Mouse (Mus musculus) MN1 (cell line): ENCODE measurements at regions not wholly inside any gene's neighbourhood (a gene's known extent, or its start where the extent isn't known, plus 50 kb on each side); places are given as distances from the start of the nearest gene placed in this dataset.

ENCODE experiments used
- DNase-seq: peaks from one replicate; pipeline ENCODE4 v3.0.0-alpha.2; 2016; ENCODE audit warnings: low spot score

DNA sequence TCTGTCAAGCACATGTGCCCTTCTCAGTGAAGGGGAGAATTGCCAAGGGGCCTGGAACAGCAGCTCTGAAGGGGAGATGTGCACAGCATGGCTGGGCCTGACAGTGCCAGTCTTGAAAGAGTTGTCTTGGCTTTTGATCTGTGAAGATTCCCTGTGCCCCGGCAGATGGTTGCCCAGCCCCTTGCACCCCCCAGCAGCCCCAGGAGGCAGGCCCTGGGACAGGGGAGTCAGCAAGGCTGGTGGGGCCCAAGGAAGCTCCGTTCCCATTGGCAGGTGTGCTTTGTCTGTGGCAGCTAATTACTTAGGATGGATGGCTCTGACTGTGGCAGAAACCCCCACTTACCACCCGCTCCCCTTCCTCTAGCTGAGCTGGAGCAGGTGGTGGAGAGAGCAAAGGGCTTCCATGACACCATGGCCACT lies 58.6 kb downstream of the Tspan17 start:
- DNase-seq, result no peak

DNA sequence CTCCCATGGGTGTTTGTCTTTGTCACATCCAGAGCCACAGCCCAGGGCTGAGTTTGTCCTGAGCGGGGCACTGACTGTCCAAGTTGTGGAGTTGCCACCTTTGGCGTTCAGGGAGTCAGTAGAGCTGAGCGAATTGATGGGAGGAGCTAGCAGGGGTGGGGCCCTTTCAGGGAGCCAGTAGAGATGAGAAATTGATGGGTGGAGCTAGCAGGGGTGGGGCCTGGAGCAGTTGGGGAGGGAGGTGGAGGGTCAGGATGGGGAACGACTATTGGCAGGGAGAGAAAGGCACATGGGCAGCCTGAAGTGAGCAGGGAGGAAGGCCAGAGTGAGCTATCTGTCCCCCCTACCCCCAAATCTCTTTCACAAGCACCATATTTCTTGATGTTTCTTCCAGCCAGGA lies 62.0 kb downstream of the Tspan17 start:
- DNase-seq, result no peak

GRCm38 (mm10) chr13:54855333-54856238 lies 66.4 kb downstream of the Tspan17 start:
- peak; percentile 40 for DNase-seq

- no peak for DNase-seq
Observed at GRCm38 (mm10) chr13:54862931-54863330, 73.8 kb downstream of the Tspan17 start.

DNA sequence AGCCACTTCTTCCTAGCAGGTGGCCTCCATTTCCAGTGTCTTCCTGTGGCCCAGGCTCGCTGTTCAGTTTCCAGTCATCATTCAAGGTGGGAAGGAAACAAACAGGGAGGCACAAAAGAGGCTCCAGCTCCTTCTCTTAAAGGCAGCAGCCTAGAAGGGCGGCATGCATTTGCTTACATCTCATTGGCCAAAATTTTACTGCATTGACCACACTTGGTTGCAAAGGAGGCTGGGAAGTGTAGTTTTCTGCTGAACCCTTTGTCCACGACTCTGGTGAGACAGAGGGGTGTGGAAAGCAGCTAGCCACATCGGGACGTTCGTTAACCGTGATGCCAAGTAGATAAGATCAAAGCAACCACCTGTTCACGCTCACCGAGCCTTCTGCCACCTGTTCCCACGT lies 74.9 kb downstream of the Tspan17 start:
- no peak for DNase-seq

- no peak for DNase-seq
Observed at GRCm38 (mm10) chr13:54872004-54872403, 77.2 kb upstream of the Unc5a start.

DNA sequence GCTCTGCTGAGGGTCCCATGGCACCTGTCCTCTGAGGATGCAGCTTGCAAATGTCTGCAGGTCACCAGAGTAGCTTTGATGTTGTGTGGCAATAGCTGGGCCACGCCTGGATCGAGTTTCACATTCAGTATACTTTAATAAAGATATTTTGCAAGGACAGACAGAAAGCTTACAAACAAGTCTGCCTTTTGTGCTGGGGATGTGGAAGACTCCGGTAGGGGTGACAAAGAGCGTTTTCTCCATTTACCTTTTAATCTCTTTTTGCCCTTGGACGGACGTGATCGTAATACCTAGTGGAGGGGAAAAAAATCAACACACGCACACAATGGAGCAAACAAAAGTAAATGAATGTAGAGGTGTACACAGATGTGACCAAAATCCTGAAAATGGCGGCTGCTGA lies 75.3 kb upstream of the Unc5a start:
- no peak for DNase-seq

- DNase-seq, result no peak
Observed at GRCm38 (mm10) chr13:54874291-54875200, 74.7 kb upstream of the Unc5a start.

- no peak for DNase-seq
Observed at GRCm38 (mm10) chr13:54876556-54876955, 72.7 kb upstream of the Unc5a start.

GRCm38 (mm10) chr13:54877656-54878055 lies 71.6 kb upstream of the Unc5a start:
- no peak for DNase-seq

DNA sequence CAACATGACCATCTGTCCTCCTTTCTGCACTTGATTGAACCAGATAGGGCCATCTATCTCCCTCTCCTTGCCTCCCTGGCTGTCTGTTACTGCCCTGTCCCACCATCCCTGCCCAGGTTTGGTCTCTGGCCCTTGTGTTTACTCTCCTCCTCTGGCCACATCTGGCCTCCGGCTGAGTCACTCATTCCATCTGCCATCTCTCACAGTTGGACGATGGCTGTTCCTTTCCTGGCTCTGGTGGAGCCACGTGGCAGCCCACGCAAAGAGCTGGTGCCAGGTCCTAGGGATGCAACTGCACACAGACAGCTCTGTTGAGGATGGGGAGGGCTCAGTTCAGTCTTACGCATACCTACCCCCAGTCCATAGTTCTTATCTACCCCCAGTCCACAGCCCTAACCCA lies 69.9 kb upstream of the Unc5a start:
- peak; percentile 80 for DNase-seq

DNA sequence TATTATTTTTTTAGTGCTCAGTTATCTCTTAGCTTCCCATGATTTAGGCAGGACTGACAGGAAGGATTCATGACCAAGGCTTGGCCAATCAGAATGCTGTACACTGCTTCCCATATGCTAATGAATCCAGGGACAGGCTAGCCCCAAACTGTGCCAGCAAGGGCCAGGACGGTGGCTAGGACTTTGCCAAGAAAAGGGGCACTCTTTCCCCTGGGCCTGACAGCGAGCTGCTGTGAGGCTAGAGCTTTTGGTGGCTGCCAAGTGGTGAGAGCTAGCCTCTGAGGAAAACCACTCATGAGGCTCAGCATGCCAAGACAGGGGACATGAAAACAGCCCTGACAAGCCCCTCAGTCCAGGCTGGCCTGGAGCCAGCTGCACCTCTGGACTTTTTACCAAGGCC lies 69.0 kb upstream of the Unc5a start:
- no peak for DNase-seq

DNA sequence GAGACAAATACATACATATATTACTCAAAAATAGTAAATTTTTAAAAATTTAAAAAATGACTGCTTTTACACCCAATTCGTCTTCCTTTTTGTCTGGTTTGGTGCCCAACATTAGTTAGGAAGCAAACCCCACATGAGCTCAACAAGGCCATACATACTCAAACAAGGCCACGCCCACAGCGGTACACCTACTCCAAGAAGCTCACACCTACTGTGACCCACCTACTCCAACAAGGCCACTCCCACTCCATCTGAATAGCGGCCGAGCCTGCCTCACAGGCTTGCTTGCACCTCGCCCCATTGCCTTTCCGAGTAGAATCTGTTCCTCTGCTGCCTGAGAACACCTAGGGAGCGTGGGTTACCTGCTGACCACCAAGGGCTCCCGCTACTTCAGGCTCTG lies 66.4 kb upstream of the Unc5a start:
- DNase-seq, result no peak

- DNase-seq, result no peak
Observed at GRCm38 (mm10) chr13:54883748-54884708, 65.2 kb upstream of the Unc5a start.

- peak; percentile 47 for DNase-seq
Observed at GRCm38 (mm10) chr13:54884709-54885460, 64.3 kb upstream of the Unc5a start.

DNA sequence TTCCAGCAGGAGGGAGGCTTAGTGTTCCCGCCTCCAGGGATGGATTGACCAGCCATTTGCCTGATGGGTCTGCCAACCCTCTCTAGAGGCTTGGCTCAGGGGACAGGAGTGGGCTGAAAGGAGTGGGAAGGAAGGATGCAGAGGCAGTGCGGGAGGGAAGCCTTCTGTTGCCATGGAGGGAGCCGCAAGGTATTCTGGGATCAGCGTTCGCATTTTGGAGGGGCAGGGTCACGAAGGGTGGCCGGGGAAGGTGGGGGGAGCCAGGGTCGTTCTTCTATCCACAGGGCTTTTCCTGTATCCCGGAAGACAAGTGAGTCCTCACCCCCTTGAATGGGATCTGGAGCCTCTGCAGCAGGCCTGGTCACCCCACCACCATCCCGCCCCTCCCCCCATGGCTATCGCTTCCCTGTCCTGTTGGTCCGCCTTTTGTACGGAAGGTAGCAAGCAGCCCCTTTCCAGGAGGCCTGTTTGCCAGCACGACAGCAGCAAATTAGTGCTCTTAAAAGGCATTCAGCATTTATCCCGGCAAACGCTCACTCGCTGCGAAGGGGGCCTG lies 61.8 kb upstream of the Unc5a start:
- DNase-seq, result no peak

DNA sequence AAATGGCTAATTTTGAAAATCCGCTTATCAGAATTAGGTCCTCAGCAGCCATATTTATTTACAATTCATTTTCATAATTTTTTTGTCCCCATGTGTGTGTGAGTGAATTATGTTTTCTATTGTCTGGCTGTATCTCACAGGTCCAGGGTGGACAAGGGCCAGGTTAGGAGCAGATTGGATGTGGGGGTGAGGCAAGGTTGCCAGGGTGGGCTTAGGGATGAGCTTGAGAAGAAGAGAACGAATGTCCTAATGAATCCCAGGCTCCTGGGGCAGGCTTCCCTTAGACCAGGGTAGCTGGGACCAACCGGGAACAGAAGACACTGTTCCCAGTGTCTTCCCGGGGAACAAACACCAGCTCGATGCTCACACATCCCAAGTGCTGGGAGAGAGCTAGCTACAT lies 61.2 kb upstream of the Unc5a start:
- no peak for DNase-seq

DNA sequence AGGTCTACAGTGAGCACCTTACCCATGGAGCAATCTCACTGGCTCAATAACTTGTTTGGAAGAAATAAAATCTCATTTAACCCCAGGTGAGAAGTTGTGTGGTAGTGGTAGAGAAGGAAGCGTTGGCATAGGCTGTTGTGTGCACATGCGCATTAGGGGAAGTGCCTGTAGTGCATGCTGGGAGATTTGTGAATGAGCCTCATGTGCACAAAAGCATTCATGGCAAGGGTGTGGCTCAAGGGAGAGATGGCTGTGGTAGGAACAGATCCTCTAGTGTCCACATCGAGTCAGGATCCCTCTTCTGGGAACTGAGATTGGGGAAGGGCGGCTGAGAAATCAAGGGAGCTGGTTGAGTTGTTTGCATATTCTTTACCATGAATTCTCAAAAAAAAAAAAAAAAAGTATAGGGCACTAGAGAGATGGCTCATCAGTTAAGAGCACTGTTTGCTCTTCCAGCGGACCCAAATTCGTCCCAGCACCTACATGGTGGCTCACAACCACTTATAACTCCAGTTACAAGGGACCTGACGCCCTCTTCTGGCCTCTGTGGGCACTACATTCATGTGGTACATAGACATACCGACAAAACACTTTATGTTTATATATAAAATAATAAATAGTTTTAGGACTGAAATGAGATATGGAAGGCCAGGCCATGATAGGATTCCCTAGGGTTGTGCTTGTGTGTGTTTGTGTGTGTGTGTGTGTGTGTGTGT lies 59.4 kb upstream of the Unc5a start:
- DNase-seq, result no peak

- no peak for DNase-seq
Observed at GRCm38 (mm10) chr13:54892572-54892971, 56.6 kb upstream of the Unc5a start.

- DNase-seq, result no peak
Observed at GRCm38 (mm10) chr13:54893651-54894050, 55.6 kb upstream of the Unc5a start.
